Mouse (Mus musculus): ENCODE measurements around the gene Polr1a. TPM values are rescaled to one million over a fixed set of nuclear protein-coding genes. Genes with fewer than 3 reads are reported as not detected.
A peak's percentile ranks its signal among the peaks of the same experiment; 100 is the strongest.

The Polr1a gene
- total RNA-seq, 1 experiment from 2014 or later: 28.6 TPM

GRCm38 (mm10) chr6:71940912-71941311 lies 32.1 kb downstream of the Polr1a start:
- ATAC-seq (replicated peaks; ENCODE audit: insufficient number of reproducible peaks, low FRiP score, low TSS enrichment, poor library complexity, severe bottlenecking): no peak

GRCm38 (mm10) chr6:71945101-71945500 lies 36.2 kb downstream of the Polr1a start:
- ATAC-seq (replicated peaks; ENCODE audit: insufficient number of reproducible peaks, low FRiP score, low TSS enrichment, poor library complexity, severe bottlenecking): no peak

GRCm38 (mm10) chr6:71946121-71946520 lies 37.3 kb downstream of the Polr1a start:
- ATAC-seq (replicated peaks; ENCODE audit: insufficient number of reproducible peaks, low FRiP score, low TSS enrichment, poor library complexity, severe bottlenecking): no peak

GRCm38 (mm10) chr6:71949721-71950120 lies 40.9 kb downstream of the Polr1a start:
- no peak for ATAC-seq (replicated peaks; ENCODE audit: insufficient number of reproducible peaks, low FRiP score, low TSS enrichment, poor library complexity, severe bottlenecking)

GRCm38 (mm10) chr6:71950592-71950991 lies 41.7 kb downstream of the Polr1a start:
- peak; percentile 47; the same call in 1 of the 2 replicates for ATAC-seq (replicated peaks; ENCODE audit: insufficient number of reproducible peaks, low FRiP score, low TSS enrichment, poor library complexity, severe bottlenecking)

GRCm38 (mm10) chr6:71951192-71951591 lies 42.3 kb downstream of the Polr1a start:
- ATAC-seq (replicated peaks; ENCODE audit: insufficient number of reproducible peaks, low FRiP score, low TSS enrichment, poor library complexity, severe bottlenecking): peak; percentile 51; the same call in 1 of the 2 replicates

GRCm38 (mm10) chr6:71962119-71962518 lies 53.3 kb downstream of the Polr1a start:
- peak; percentile 47; the same call in 1 of the 2 replicates for ATAC-seq (replicated peaks; ENCODE audit: insufficient number of reproducible peaks, low FRiP score, low TSS enrichment, poor library complexity, severe bottlenecking)

GRCm38 (mm10) chr6:71962706-71963105 lies 53.9 kb downstream of the Polr1a start:
- ATAC-seq (replicated peaks; ENCODE audit: insufficient number of reproducible peaks, low FRiP score, low TSS enrichment, poor library complexity, severe bottlenecking): peak; percentile 24; the same call in 1 of the 2 replicates

- peak; percentile 94 for ATAC-seq (replicated peaks; ENCODE audit: insufficient number of reproducible peaks, low FRiP score, low TSS enrichment, poor library complexity, severe bottlenecking)
Measured at GRCm38 (mm10) chr6:71963561-71963960, 54.7 kb downstream of the Polr1a start.

GRCm38 (mm10) chr6:71966683-71967303 lies 57.9 kb downstream of the Polr1a start:
- no peak for ATAC-seq (replicated peaks; ENCODE audit: insufficient number of reproducible peaks, low FRiP score, low TSS enrichment, poor library complexity, severe bottlenecking)

- ATAC-seq (replicated peaks; ENCODE audit: insufficient number of reproducible peaks, low FRiP score, low TSS enrichment, poor library complexity, severe bottlenecking): no peak
Measured at GRCm38 (mm10) chr6:71967847-71968246, 59.0 kb downstream of the Polr1a start.

GRCm38 (mm10) chr6:71969459-71969858 lies 60.6 kb downstream of the Polr1a start:
- no peak for ATAC-seq (replicated peaks; ENCODE audit: insufficient number of reproducible peaks, low FRiP score, low TSS enrichment, poor library complexity, severe bottlenecking)

GRCm38 (mm10) chr6:71970154-71970553 lies 61.3 kb downstream of the Polr1a start:
- ATAC-seq (replicated peaks; ENCODE audit: insufficient number of reproducible peaks, low FRiP score, low TSS enrichment, poor library complexity, severe bottlenecking): no peak

GRCm38 (mm10) chr6:71976592-71976991 lies 67.7 kb downstream of the Polr1a start:
- ATAC-seq (replicated peaks; ENCODE audit: insufficient number of reproducible peaks, low FRiP score, low TSS enrichment, poor library complexity, severe bottlenecking): no peak

GRCm38 (mm10) chr6:71980165-71980564 lies 71.3 kb downstream of the Polr1a start:
- peak; percentile 71 for ATAC-seq (replicated peaks; ENCODE audit: insufficient number of reproducible peaks, low FRiP score, low TSS enrichment, poor library complexity, severe bottlenecking)

- ATAC-seq (replicated peaks; ENCODE audit: insufficient number of reproducible peaks, low FRiP score, low TSS enrichment, poor library complexity, severe bottlenecking): peak; percentile 37
Measured at GRCm38 (mm10) chr6:71980587-71980986, 71.7 kb downstream of the Polr1a start.

GRCm38 (mm10) chr6:71981450-71981849 lies 72.6 kb downstream of the Polr1a start:
- peak; percentile 79 for ATAC-seq (replicated peaks; ENCODE audit: insufficient number of reproducible peaks, low FRiP score, low TSS enrichment, poor library complexity, severe bottlenecking)

GRCm38 (mm10) chr6:71985984-71986383 lies 77.1 kb downstream of the Polr1a start:
- ATAC-seq (replicated peaks; ENCODE audit: insufficient number of reproducible peaks, low FRiP score, low TSS enrichment, poor library complexity, severe bottlenecking): no peak

- ATAC-seq (replicated peaks; ENCODE audit: insufficient number of reproducible peaks, low FRiP score, low TSS enrichment, poor library complexity, severe bottlenecking): no peak
Measured at GRCm38 (mm10) chr6:71987546-71988248, 78.8 kb downstream of the Polr1a start.

Measured in monocyte, adult 5-6 weeks (primary cell).